Mouse (Mus musculus) megakaryocyte progenitor cell, adult 5-6 weeks (primary cell): Measurements from ENCODE around the gene Efcab14. TPM values are rescaled to one million over a fixed set of nuclear protein-coding genes. Genes with fewer than 3 reads are reported as not detected.

Source experiments
- total RNA-seq, 2 experiments: library from RNA; stranded (forward) in 1 of 2; stranded (reverse) in 1 of 2; fragments of 157-497, 149-512 nt in 1 of 2; fragments of 200-1000 nt in 1 of 2; gene quantifications; 2 replicates each; pipeline versions ENCODE4 v1.2.3 to v1.2.4; 2015 to 2017

Efcab14 gene
- total RNA-seq, 2 experiments from 2014 or later = 19.9 to 64.1 TPM

Other genes with a start within 250 kb of the Efcab14 start
- not detected in 2 replicates for gene Cyp4a14, start 241.6 kb upstream of the Efcab14 start, total RNA-seq (2015)
- not detected in 2 replicates for gene Cyp4a14, start 241.6 kb upstream of the Efcab14 start, total RNA-seq (2017)
- not detected in 2 replicates for gene Cyp4a10, start 219.5 kb upstream of the Efcab14 start, total RNA-seq (2015)
- gene Cyp4a10, start 219.5 kb upstream of the Efcab14 start, total RNA-seq (2017) = not detected in 2 replicates
- gene Cyp4a31, start 174.1 kb upstream of the Efcab14 start, total RNA-seq (2015) = not detected in 2 replicates
- not detected in 2 replicates for gene Cyp4a31, start 174.1 kb upstream of the Efcab14 start, total RNA-seq (2017)
- not detected in 2 replicates for gene Cyp4a32, start 136.8 kb upstream of the Efcab14 start, total RNA-seq (2015)
- gene Cyp4a32, start 136.8 kb upstream of the Efcab14 start, total RNA-seq (2017) = not detected in 2 replicates
- not detected in 2 replicates for gene Cyp4b1, start 90.0 kb upstream of the Efcab14 start, total RNA-seq (2015)
- not detected in 2 replicates for gene Cyp4b1, start 90.0 kb upstream of the Efcab14 start, total RNA-seq (2017)
- not detected in 2 replicates for gene Tex38, start 43.3 kb downstream of the Efcab14 start, total RNA-seq (2015)
- gene Tex38, start 43.3 kb downstream of the Efcab14 start, total RNA-seq (2017) = not detected in 2 replicates
- gene Atpaf1, start 47.1 kb downstream of the Efcab14 start, total RNA-seq (2015) = 32.1 and 33.7 TPM in 2 replicates
- gene Atpaf1, start 47.1 kb downstream of the Efcab14 start, total RNA-seq (2017) = 11.5 and 21.2 TPM in 2 replicates
- gene Mob3c, start 90.3 kb downstream of the Efcab14 start, total RNA-seq (2015) = 2.3 and 3.9 TPM in 2 replicates
- gene Mob3c, start 90.3 kb downstream of the Efcab14 start, total RNA-seq (2017) = 4.4 and 7.2 TPM in 2 replicates
- 13.3 and 16.9 TPM in 2 replicates for gene Mknk1, start 101.5 kb downstream of the Efcab14 start, total RNA-seq (2015)
- 48.3 and 55.5 TPM in 2 replicates for gene Mknk1, start 101.5 kb downstream of the Efcab14 start, total RNA-seq (2017)
- gene Kncn, start 146.7 kb downstream of the Efcab14 start, total RNA-seq (2015) = 0.12 TPM in 1 of 2 replicates, not detected in the other
- 0.24 TPM in 1 of 2 replicates, not detected in the other for gene Kncn, start 146.7 kb downstream of the Efcab14 start, total RNA-seq (2017)
- gene 6430628N08Rik, start 152.9 kb downstream of the Efcab14 start, total RNA-seq (2015) = not detected in 2 replicates
- not detected in 2 replicates for gene 6430628N08Rik, start 152.9 kb downstream of the Efcab14 start, total RNA-seq (2017)
- not detected in 2 replicates for gene Dmbx1, start 202.2 kb downstream of the Efcab14 start, total RNA-seq (2015)
- not detected in 2 replicates for gene Dmbx1, start 202.2 kb downstream of the Efcab14 start, total RNA-seq (2017)